Mouse (Mus musculus) spleen, postnatal 0 days (tissue): ENCODE data around the gene Ppp4r4. TPM values are rescaled to one million over a fixed set of nuclear protein-coding genes. Genes with fewer than 3 reads are reported as not detected.

ENCODE experiments used
- polyA plus RNA-seq: library from polyadenylated mRNA; unstranded; fragments of >200 nt; fragmentation: Nextera tagmentation; extraction: Ambion mirVana; gene quantifications from 2 replicates; pipeline ENCODE4 v1.2.1, GENCODE M21; 2015

Gene Ppp4r4
- polyA plus RNA-seq = 0.11 and 0.42 TPM in 2 replicates

DNA sequence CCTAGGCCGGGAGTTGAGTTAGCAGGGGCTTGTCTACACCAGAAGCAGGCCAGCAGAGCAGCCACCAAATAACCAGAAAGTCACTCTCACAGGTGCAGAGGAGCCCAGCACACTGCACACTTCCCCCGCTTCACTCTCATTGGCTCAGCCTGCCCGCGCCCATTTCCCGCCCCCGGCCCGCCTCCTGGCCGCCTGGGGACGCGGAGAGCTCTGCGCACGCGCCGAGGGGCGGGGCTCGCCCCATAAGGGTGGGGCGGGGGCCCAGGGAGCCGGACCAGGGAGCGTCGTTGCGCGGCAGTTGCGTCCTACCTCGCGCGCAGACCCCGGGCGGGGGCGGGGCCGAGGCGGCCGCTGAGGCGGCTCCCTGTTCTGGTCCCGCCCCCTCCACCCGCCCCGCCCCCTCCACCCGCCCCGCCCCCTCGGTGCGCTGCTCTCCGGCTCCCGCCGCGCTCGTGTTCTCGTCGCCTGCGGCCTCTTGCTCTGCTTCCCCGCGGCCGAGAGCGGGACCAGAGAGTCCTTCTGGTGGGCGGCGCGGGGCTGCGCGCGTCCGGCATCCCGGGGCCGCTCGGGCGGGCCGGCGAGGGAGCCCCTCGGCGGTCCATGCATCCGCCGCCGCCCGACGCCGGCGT is at the start of gene Ppp4r4:
Gene Ppp4r4, plus strand, starts transcription at position 264 of the 629 bp plus-strand sequence.

DNA sequence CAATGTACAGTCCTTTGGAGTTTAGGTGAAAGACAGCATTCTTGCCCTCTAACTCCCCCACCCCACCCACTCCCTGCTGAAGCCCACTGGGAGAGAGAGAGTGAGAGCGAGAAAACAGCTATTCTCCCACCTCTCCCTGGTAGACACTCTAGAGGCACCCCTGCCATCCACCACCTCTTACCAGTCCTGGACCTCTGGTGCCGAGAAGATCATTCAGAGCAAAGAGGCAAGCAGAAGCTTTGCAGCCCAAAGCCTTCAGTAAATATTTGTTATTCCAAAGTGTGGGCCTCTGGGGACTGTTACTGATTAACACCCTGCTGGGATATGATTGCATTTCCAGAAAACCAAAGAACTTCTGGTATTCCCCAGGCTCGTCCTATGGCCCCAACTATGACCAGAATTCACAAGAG is 99.1 kb downstream of the Ppp4r4 start, which contains the start of gene Serpina10:
Gene Serpina10, minus strand, starts transcription at position 242 of the 410 bp plus-strand sequence.

DNA sequence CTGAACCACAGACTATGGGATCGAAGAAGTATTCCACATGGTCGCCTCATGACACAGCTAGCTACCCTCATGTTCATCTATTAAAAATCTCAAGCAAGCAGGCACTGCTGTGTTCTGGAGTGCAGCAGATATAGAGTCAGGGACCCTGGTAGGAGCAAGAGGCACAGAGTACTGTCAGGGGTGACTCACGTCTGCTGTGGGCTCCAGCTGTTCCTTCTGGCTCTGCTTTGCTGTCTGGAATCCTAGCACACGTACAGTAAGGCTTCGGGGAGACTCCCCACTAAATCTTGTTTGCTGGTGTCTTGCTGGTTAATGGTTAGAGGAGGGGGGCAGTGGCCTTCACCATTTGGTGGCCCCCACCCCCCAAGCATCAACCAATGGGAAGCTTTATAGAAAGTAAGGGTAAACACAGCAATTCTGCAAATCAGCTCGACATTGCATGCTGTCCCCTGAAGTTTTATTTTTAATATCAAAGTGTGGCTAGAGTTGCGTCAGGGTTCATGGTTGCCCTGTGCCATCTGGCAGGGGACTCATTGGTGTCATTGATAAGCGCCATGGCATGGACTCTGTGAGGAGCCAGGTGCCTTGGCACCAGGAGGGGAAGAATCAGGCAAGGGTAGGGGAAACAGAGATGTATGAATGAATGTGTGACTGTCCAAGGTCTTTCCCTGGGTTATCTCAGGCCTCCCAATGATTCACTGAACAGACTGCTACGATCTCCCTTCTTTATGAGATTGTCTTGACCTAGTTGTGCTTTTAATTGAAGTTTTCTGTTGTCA is 125.0 kb downstream of the Ppp4r4 start, which contains the start of gene Serpina6:
Gene Serpina6, minus strand, starts transcription at position 365 of the 779 bp plus-strand sequence.

Other genes with a start within 250 kb of the Ppp4r4 start
- not detected in 2 replicates for gene Fam181a, start 221.3 kb upstream of the Ppp4r4 start, polyA plus RNA-seq
- gene Asb2, start 176.3 kb upstream of the Ppp4r4 start, polyA plus RNA-seq = 6.2 and 9.0 TPM in 2 replicates
- gene Otub2, start 143.6 kb upstream of the Ppp4r4 start, polyA plus RNA-seq = 16.8 and 18.1 TPM in 2 replicates
- 0.28 and 0.52 TPM in 2 replicates for gene 9330161L09Rik, start 124.5 kb upstream of the Ppp4r4 start, polyA plus RNA-seq
- gene Ddx24, start 106.5 kb upstream of the Ppp4r4 start, polyA plus RNA-seq = 96.9 and 105 TPM in 2 replicates
- 85.4 and 87.8 TPM in 2 replicates for gene Ifi27, start 98.1 kb upstream of the Ppp4r4 start, polyA plus RNA-seq
- gene Ifi27l2a, start 88.6 kb upstream of the Ppp4r4 start, polyA plus RNA-seq = 147 and 188 TPM in 2 replicates
- not detected in 2 replicates for gene Ifi27l2b, start 75.1 kb upstream of the Ppp4r4 start, polyA plus RNA-seq
- not detected in 2 replicates for gene Serpina10, start 99.2 kb downstream of the Ppp4r4 start, polyA plus RNA-seq
- not detected in 2 replicates for gene Serpina6, start 124.9 kb downstream of the Ppp4r4 start, polyA plus RNA-seq
- not detected in 2 replicates for gene Serpina16, start 143.9 kb downstream of the Ppp4r4 start, polyA plus RNA-seq
- gene Serpina1f, start 163.2 kb downstream of the Ppp4r4 start, polyA plus RNA-seq = not detected in 2 replicates
- 0.55 and 1.5 TPM in 2 replicates for gene Serpina1d, start 241.3 kb downstream of the Ppp4r4 start, polyA plus RNA-seq